Mouse (Mus musculus) bone marrow macrophage, adult 2 months (primary cell): Measurements from ENCODE around the gene Pcsk5. TPM values are rescaled to one million over a fixed set of nuclear protein-coding genes. Genes with fewer than 3 reads are reported as not detected.

ENCODE experiments used
- H3K27ac ChIP-seq: 2 replicates; pipeline ENCODE4 v1.5.1; 2012; ENCODE audit warnings: low read depth, low read length; ENCODE audit not compliant: insufficient read depth
- H3K4me1 ChIP-seq: 2 replicates; pipeline ENCODE4 v1.6.1; 2012; ENCODE audit warnings: low read length; ENCODE audit not compliant: control insufficient read depth, insufficient read depth
- H3K4me3 ChIP-seq: 2 replicates; pipeline ENCODE4 v1.5.1; 2012; ENCODE audit warnings: mild to moderate bottlenecking, low read length, moderate library complexity; ENCODE audit not compliant: insufficient read depth
- CTCF ChIP-seq: IDR thresholded peaks from 2 replicates; pipeline ENCODE4 v1.5.1; 2012; ENCODE audit warnings: low read depth, mild to moderate bottlenecking, low read length, moderate library complexity
- POLR2A ChIP-seq: IDR thresholded peaks from 2 replicates; pipeline ENCODE4 v1.6.1; 2012; ENCODE audit warnings: mild to moderate bottlenecking, low read depth, low read length, borderline replicate concordance
- polyA plus RNA-seq: library from polyadenylated mRNA; stranded (reverse); fragments of >200 nt; gene quantifications from 2 replicates; pipeline ENCODE4 v1.2.4, GENCODE M21; 2012; ENCODE audit not compliant: missing spikeins, insufficient read depth, insufficient read length

Pcsk5 gene
- polyA plus RNA-seq, 1 experiment: not detected

DNA sequence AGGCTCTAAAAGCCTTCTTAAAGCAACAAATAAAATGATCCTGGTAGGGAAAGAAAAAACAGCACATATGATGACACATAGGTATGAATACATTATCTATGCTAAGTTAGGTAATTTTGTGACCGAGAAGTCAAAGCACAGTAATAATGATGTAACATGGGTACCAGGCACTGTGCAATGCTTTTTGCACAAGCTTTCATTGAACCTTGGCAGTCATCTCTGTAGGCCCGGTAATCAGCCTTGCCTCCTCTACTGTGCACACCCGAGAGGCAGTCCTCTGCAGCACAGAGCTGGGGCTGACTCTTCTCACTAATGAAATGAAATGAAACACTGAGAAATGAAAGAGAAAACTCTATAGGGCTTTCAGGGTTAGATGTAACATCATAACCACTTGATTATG lies 89.1 kb downstream of the Pcsk5 start:
- H3K27ac ChIP-seq: no peak overlapping the region
- no peak overlapping the region for H3K4me3 ChIP-seq
- TF ChIP-seq CTCF (no peak), POLR2A (no peak)
- no peaks in the 10 kb centered on the region for H3K4me1 ChIP-seq

DNA sequence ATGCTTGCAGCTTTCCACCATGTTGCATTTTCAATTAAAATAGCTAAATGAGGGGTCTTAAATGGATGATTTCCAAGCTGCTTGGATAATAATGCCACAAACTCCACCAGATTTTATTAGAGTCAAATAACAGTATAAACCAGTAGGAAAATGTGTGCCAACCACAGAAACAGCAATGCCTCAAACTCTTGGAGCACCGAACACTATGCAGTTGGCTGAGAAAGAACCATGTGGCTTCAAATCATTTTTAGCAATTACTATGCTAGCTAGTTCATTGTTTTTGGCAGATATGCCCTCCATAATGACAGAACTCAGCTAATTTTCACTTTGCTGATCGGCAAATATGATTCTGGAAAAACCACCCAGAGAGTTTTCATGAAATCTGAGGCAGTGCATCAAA lies 92.1 kb downstream of the Pcsk5 start:
- H3K4me3 ChIP-seq: no peak overlapping the region
- TF ChIP-seq CTCF (no peak), POLR2A (no peak)
- no peaks in the 10 kb centered on the region for H3K4me1 ChIP-seq
- no peak overlapping the region for H3K27ac ChIP-seq

DNA sequence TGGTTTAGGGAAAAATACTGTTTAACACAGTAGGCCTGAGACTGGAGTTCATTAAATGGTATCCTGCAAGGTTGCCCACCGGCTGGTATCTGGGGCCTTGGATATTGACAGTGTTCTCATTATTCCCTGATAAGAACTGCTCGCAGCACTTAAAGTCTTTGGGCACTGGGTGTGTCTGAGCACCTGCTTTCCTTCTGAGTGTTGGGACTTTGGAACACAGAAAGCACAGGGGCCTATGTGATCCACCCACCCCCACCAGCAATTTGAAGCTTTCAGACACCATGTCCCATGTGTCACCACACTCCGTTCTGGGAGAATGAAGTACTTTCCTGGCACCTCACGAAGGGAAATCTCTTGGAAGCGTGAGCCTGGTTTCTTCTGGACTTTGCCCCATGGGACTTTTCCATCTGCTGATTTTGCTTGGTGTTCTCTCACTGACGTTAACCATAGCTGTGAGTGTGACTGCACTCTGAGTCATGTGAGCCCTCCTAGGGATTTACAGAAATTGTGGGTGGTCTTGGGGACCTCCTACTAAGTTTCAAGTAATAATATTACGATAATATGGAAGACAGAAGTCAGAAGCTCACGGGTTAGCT lies 92.9 kb downstream of the Pcsk5 start:
- Histone ChIP-seq H3K27ac (no peak overlapping the region), H3K4me1 (no peaks in the 10 kb centered on the region), H3K4me3 (no peak overlapping the region)
- TF ChIP-seq POLR2A: no peak
- TF ChIP-seq CTCF: no peak

DNA sequence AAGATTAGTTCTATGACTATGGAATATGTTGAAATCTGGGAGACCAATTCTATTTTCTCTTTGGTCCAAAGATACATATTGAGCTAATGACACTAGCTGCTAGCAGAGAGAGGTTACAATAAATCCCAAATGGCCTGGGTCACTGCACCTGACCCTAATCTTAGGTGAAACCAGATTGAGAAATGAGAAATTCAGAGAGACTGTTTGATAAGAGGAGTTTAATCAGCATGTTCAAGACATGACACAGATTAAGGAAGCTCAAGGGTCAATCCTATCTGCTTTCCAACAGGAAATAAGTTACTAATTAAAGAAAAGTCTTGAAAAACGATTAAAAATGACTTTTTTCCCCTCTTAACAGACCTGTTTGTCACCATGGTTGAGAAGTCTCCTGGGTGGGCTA lies 96.0 kb downstream of the Pcsk5 start:
- Histone ChIP-seq H3K27ac (no peak overlapping the region), H3K4me1 (no peaks in the 10 kb centered on the region), H3K4me3 (no peak overlapping the region)
- TF ChIP-seq CTCF (no peak), POLR2A (no peak)

DNA sequence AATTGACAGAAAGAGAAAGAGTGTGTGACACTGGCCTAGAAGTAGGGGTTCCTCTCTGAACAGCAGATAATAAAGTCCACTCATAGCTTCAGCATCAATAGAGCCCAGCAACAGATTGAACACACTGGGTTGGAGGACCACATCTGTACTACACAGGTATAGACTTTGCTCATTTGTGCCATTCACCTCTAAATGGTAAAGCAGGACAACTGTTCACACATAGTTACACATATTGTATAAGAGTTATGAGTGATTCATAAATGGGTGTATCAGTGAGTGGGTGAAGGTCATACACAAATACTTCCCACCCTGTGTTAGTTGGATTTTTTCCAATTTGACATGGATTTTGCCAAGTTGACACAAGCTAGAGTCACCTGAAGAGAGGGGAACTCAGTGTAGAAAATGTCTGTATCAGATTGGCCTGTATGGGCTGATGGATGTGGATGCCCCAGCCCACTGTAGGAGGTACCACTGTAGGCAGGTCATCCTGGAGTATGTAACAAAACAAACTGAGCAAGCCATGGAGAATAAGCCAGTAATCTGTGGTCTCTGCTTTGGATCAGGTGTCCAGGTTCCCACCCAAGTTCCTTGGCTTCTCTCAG lies 104.7 kb downstream of the Pcsk5 start:
- Histone ChIP-seq H3K4me3 (no peak overlapping the region), H3K4me1 (no peaks in the 10 kb centered on the region), H3K27ac (no peak overlapping the region)
- no peak for TF ChIP-seq POLR2A
- no peak for TF ChIP-seq CTCF

GRCm38 (mm10) chr19:17717066-17717465 lies 120.4 kb downstream of the Pcsk5 start:
- H3K27ac ChIP-seq: no peak overlapping the region
- no peak overlapping the region for H3K4me3 ChIP-seq
- no peaks in the 10 kb centered on the region for H3K4me1 ChIP-seq
- TF ChIP-seq POLR2A (no peak), CTCF (no peak)

GRCm38 (mm10) chr19:17715281-17715955 lies 122.0 kb downstream of the Pcsk5 start:
- no peak overlapping the region for H3K4me3 ChIP-seq
- TF ChIP-seq CTCF (no peak), POLR2A (no peak)

GRCm38 (mm10) chr19:17691626-17692025 lies 145.8 kb downstream of the Pcsk5 start:
- H3K4me1 ChIP-seq: no peaks in the 10 kb centered on the region
- H3K4me3 ChIP-seq: no peak overlapping the region
- TF ChIP-seq POLR2A (no peak), CTCF (no peak)
- H3K27ac ChIP-seq: no peak overlapping the region

More at GRCm38 (mm10) chr19:17715281-17715955, 122.0 kb downstream of the Pcsk5 start:
- Histone ChIP-seq H3K4me1 (no peaks in the 10 kb centered on the region), H3K27ac (no peak overlapping the region)

GRCm38 (mm10) chr19:17678371-17678770 lies 159.1 kb downstream of the Pcsk5 start:
- TF ChIP-seq POLR2A: no peak
- no peak for TF ChIP-seq CTCF
- no peaks in the 10 kb centered on the region for H3K4me1 ChIP-seq
- H3K4me3 ChIP-seq: no peak overlapping the region
- H3K27ac ChIP-seq: no peak overlapping the region

DNA sequence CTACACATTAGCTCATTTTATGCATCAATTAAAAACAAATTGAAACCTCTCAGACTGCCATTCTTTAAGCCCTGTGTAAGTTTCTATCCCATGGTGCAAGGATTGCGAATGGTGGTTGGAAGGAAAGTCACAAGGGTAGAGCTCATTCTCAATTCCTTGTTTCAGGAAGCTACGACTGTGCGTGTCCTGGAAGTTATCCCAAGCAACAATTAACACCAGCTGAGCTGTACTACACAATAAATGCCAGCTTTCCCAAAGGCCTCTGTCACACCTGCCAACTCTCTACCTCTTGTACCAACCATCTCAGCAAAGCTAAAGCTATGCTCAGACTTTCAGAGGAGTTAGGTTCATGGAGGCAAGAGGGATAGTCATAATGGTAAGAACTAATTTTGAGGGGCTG lies 174.8 kb downstream of the Pcsk5 start:
- Histone ChIP-seq H3K27ac (no peak overlapping the region), H3K4me3 (no peak overlapping the region), H3K4me1 (no peaks in the 10 kb centered on the region)
- TF ChIP-seq POLR2A: no peak
- TF ChIP-seq CTCF: no peak
